Mouse (Mus musculus): ENCODE data around the gene Clns1a.

DNA sequence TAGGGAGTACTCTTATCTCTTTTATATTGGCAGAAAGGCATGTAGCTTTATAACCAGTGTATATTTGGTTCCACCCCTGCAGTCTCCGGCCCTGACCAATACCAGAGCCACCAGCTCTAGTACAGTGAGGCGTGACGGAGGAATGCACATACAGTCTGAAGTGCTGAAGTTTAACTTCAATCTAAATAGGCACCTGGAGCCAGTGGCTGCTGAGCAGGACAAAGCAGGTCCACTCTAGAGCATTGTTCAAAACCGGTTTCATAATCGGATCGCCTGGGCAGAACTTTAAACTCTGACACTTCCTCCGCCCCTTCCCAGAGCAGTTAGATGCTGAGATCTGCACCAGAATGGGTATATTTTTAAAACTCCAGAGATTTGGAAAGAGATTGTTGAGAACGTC lies 38.6 kb downstream of the Clns1a start:
- TF ChIP-seq POLR2A (IDR thresholded peaks at IDR 0.05; ENCODE audit: insufficient read depth, low read depth, low read length) (no peak), CTCF (IDR thresholded peaks at IDR 0.05; ENCODE audit: insufficient read depth, low read depth, low read length) (no peak)
